Comparison of ENCODE assay signal across 7 mouse cellular contexts in genomic region chr12:55343045-55343444, GRCm38 (mm10). TPM values are rescaled to one million over a fixed set of nuclear protein-coding genes. Genes with fewer than 3 reads are reported as not detected.
DNase-seq lines count a peak whose midpoint lies in the region; ATAC-seq and TF ChIP-seq lines count a peak whose summit lies in the region.
"Not testable (repeated sequence)": the region's sequence is repeated elsewhere in the genome, so short reads cannot be mapped to it uniquely, and the experiment has no call there.

No protein-coding gene starts in this region.

- H3K27me3 ChIP-seq in heart, embryonic 12.5 days (replicated peaks); kidney, postnatal 0 days (ENCODE audit: insufficient read depth, low read length); liver, embryonic 11.5 days (replicated peaks; ENCODE audit: control insufficient read depth, insufficient read depth, low read length); stomach, postnatal 0 days (ENCODE audit: control insufficient read depth, insufficient read depth, low read length): not testable (repeated sequence)

- not testable (repeated sequence) for H3K36me3 ChIP-seq in heart, embryonic 12.5 days; kidney, postnatal 0 days (ENCODE audit: insufficient read depth, low read length); liver, embryonic 11.5 days (ENCODE audit: control insufficient read depth, insufficient read depth, low read length); stomach, postnatal 0 days (ENCODE audit: control insufficient read depth, insufficient read depth, low read length)

- WGBS in heart, embryonic 12.5 days = 13% methylated on average over 1 of the region's 1 CpGs
- whole genome bisulfite sequencing in kidney, postnatal 0 days = 83% methylated on average over 1 of the region's 1 CpGs
- 17% methylated on average over 1 of the region's 1 CpGs for WGBS in liver, embryonic 11.5 days
- 55% methylated on average over 1 of the region's 1 CpGs for WGBS in stomach, postnatal 0 days

- H3K9me3 ChIP-seq in heart, embryonic 12.5 days (replicated peaks); kidney, postnatal 0 days (replicated peaks; ENCODE audit: low read length); liver, embryonic 11.5 days (ENCODE audit: control insufficient read depth, low read length); stomach, postnatal 0 days (ENCODE audit: control insufficient read depth, low read length): not testable (repeated sequence)

- not testable (repeated sequence) for H3K4me2 ChIP-seq in heart, embryonic 12.5 days; kidney, postnatal 0 days (ENCODE audit: low read length); liver, embryonic 11.5 days; stomach, postnatal 0 days (replicated peaks; ENCODE audit: low read depth)

- not testable (repeated sequence) for TF ChIP-seq EP300 in stomach, postnatal 0 days (optimal IDR thresholded peaks at IDR 0.05)

- H3K27ac ChIP-seq in heart, embryonic 12.5 days (ENCODE audit: poor library complexity, severe bottlenecking) = peak overlapping the region; percentile 74
- 0 out of 2 replicates have a peak overlapping the region, but pooled peaks have one; percentile 25 for H3K27ac ChIP-seq in kidney, postnatal 0 days
- H3K27ac ChIP-seq in liver, embryonic 11.5 days (ENCODE audit: low read depth, low read length) = not testable (repeated sequence)
- H3K27ac ChIP-seq in stomach, postnatal 0 days (replicated peaks) = peak overlapping the region; percentile 41; the same call in 1 of the 2 replicates

- not testable (repeated sequence) for H3K4me3 ChIP-seq in heart, embryonic 12.5 days; kidney, postnatal 0 days (replicated peaks; ENCODE audit: low read depth, low read length); liver, embryonic 11.5 days (ENCODE audit: low read depth, low read length); stomach, postnatal 0 days (ENCODE audit: low read depth, low read length)

- not testable (repeated sequence) for TF ChIP-seq CTCF in kidney, postnatal 0 days (IDR thresholded peaks at IDR 0.05; ENCODE audit: low read depth); stomach, postnatal 0 days (IDR thresholded peaks at IDR 0.05; ENCODE audit: low read depth)

- DNase-seq in heart, adult 11 months = peak; percentile 42
- DNase-seq in kidney, postnatal 0 days (ENCODE audit: low spot score); liver, embryonic 11.5 days (ENCODE audit: low spot score); stomach, postnatal 0 days (ENCODE audit: low spot score): not testable (repeated sequence)

- peaks cover 13% of the 10 kb centered on the region for H3K4me1 ChIP-seq in heart, embryonic 12.5 days (replicated peaks)
- H3K4me1 ChIP-seq in kidney, postnatal 0 days (replicated peaks; ENCODE audit: insufficient read depth, low read length); liver, embryonic 11.5 days (replicated peaks; ENCODE audit: control insufficient read depth, insufficient read depth, low read length); stomach, postnatal 0 days (replicated peaks; ENCODE audit: control insufficient read depth, insufficient read depth): not testable (repeated sequence)

- not testable (repeated sequence) for H3K9ac ChIP-seq in heart, embryonic 12.5 days; kidney, postnatal 0 days (ENCODE audit: low read depth, low read length); liver, embryonic 11.5 days (ENCODE audit: low read depth, low read length); stomach, postnatal 0 days (ENCODE audit: low read length)

- ATAC-seq in common myeloid progenitor, adult 5-6 weeks (replicated peaks; ENCODE audit: low read depth, poor library complexity, severe bottlenecking) = 0 out of 2 replicates have a peak, but pooled peaks have one; percentile 26
- ATAC-seq in heart, embryonic 12.5 days (ENCODE audit: insufficient number of reproducible peaks, low FRiP score); kidney, postnatal 0 days (replicated peaks; ENCODE audit: low FRiP score, low read depth); stomach, postnatal 0 days (ENCODE audit: low FRiP score, low TSS enrichment): not testable (repeated sequence)
- peak; percentile 34; the same call in 1 of the 2 replicates for ATAC-seq in liver, embryonic 11.5 days (replicated peaks; ENCODE audit: low FRiP score)
- peak; percentile 19; the same call in 1 of the 2 replicates for ATAC-seq in megakaryocyte progenitor cell, adult 5-6 weeks (replicated peaks; ENCODE audit: poor library complexity)

RNA-seq across cellular contexts. Expression of gene Ppp2r3c, which starts 40.2 kb away (rescaled TPM):
- 26.4 and 32.9 TPM in 2 replicates for total RNA-seq in common myeloid progenitor, adult 5-6 weeks (2017)
- 11.6 and 12.7 TPM in 2 replicates for polyA plus RNA-seq in heart, embryonic 12.5 days (2016; fragmentation: Nextera tagmentation; extraction: Ambion mirVana)
- polyA plus RNA-seq in kidney, postnatal 0 days (2015; fragmentation: Nextera tagmentation; extraction: Ambion mirVana) = 12.9 TPM in 2 replicates
- polyA plus RNA-seq in liver, embryonic 11.5 days (2014; fragmentation: Nextera tagmentation; extraction: Ambion mirVana) = 18.9 and 21.7 TPM in 2 replicates
- total RNA-seq in megakaryocyte progenitor cell, adult 5-6 weeks (2015) = 29.9 and 35.3 TPM in 2 replicates
- 25.2 and 26.0 TPM in 2 replicates for total RNA-seq in megakaryocyte progenitor cell, adult 5-6 weeks (2017)
- 7.2 and 8.0 TPM in 2 replicates for polyA plus RNA-seq in stomach, postnatal 0 days (2015; fragmentation: Nextera tagmentation; extraction: Ambion mirVana)

RNA-seq across cellular contexts. Expression of gene Psma6, which starts 41.0 kb away (rescaled TPM):
- total RNA-seq in common myeloid progenitor, adult 5-6 weeks (2017) = 326 and 362 TPM in 2 replicates
- polyA plus RNA-seq in heart, embryonic 12.5 days (2016; fragmentation: Nextera tagmentation; extraction: Ambion mirVana) = 298 and 308 TPM in 2 replicates
- polyA plus RNA-seq in kidney, postnatal 0 days (2015; fragmentation: Nextera tagmentation; extraction: Ambion mirVana) = 415 and 419 TPM in 2 replicates
- 410 and 426 TPM in 2 replicates for polyA plus RNA-seq in liver, embryonic 11.5 days (2014; fragmentation: Nextera tagmentation; extraction: Ambion mirVana)
- total RNA-seq in megakaryocyte progenitor cell, adult 5-6 weeks (2015) = 372 and 397 TPM in 2 replicates
- total RNA-seq in megakaryocyte progenitor cell, adult 5-6 weeks (2017) = 362 TPM in 2 replicates
- 357 and 358 TPM in 2 replicates for polyA plus RNA-seq in stomach, postnatal 0 days (2015; fragmentation: Nextera tagmentation; extraction: Ambion mirVana)

RNA-seq across cellular contexts. Expression of gene 1110008L16Rik, which starts 43.7 kb away (rescaled TPM):
- total RNA-seq in common myeloid progenitor, adult 5-6 weeks (2017) = 35.7 and 59.6 TPM in 2 replicates
- 12.1 and 12.2 TPM in 2 replicates for polyA plus RNA-seq in heart, embryonic 12.5 days (2016; fragmentation: Nextera tagmentation; extraction: Ambion mirVana)
- 15.0 and 18.1 TPM in 2 replicates for polyA plus RNA-seq in kidney, postnatal 0 days (2015; fragmentation: Nextera tagmentation; extraction: Ambion mirVana)
- 19.0 and 24.8 TPM in 2 replicates for polyA plus RNA-seq in liver, embryonic 11.5 days (2014; fragmentation: Nextera tagmentation; extraction: Ambion mirVana)
- 36.1 and 38.1 TPM in 2 replicates for total RNA-seq in megakaryocyte progenitor cell, adult 5-6 weeks (2015)
- 22.5 and 27.9 TPM in 2 replicates for total RNA-seq in megakaryocyte progenitor cell, adult 5-6 weeks (2017)
- 30.0 and 30.2 TPM in 2 replicates for polyA plus RNA-seq in stomach, postnatal 0 days (2015; fragmentation: Nextera tagmentation; extraction: Ambion mirVana)
